Mouse (Mus musculus) neutrophil, adult 83 days (primary cell): ENCODE data around the gene Olfr65. TPM values are rescaled to one million over a fixed set of nuclear protein-coding genes. Genes with fewer than 3 reads are reported as not detected.

Experiments used
- total RNA-seq, 2 experiments: library from RNA; stranded (reverse); gene quantifications; one replicate each; pipeline ENCODE4 v1.2.4; 2023

Gene Olfr65
- total RNA-seq: not detected

DNA sequence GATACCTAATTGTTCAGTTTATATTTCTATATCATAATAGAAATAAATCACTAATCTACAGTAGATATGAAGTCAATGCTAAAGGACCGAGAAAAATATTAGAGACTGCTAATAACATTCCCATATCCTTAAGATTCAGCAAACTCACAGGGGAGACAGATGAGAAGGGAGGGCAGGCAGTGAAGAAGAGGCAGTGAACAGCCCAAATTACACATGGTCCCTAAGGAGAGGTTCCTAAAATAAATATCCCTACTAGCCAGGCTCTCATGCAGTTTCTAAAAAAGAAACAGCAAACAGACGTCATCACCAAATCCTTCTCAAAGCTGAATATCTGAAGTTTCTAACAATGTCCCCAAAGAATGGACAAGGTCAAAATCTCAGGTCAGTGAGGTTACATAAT lies at the start of gene Olfr65:
Gene Olfr65 (plus strand): TSS at position 301 of the 400 bp plus-strand sequence.

DNA sequence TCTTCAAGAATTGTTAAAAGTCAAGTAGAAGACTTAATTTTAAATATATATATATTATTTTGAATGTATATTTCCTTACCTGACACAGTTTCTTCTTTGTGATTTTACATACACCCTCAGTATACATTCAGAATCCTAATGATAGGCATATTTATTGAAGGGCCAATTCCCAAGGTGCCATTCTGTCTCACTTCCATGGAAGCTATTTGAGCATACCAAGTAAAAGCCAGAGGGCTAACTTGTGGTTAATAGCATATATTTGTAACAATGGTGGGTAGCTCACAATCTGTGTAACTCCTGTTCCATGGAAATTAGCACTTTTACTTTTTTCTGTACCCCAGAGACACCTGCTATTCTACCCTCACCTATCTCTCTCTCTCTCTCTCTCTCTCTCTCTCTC lies 17.1 kb upstream of the Olfr65 start, which contains the start of gene Olfr66:
Gene Olfr66 (minus strand): TSS at position 101 of the 400 bp plus-strand sequence.

DNA sequence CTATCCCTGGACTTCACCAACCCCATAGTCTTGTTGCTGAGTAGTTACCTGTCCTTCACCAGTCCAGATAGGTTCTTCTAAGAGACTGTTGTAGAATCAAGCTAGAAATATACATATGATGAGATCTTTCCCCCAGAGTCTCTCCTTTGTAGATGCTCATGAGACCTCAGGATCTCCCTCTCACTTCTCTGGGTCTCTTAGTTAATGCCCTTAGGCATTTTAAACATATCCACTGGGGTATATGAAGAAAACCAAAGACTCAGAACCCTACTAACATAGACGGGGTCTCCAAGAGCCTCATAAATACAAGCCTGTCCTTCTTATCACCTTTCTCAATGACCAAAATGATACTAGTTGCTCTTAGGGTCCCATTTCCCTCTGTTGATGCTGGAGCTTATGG lies 8.9 kb upstream of the Olfr65 start, which contains the start of gene Olfr64:
Gene Olfr64 (minus strand): TSS at position 101 of the 400 bp plus-strand sequence.

DNA sequence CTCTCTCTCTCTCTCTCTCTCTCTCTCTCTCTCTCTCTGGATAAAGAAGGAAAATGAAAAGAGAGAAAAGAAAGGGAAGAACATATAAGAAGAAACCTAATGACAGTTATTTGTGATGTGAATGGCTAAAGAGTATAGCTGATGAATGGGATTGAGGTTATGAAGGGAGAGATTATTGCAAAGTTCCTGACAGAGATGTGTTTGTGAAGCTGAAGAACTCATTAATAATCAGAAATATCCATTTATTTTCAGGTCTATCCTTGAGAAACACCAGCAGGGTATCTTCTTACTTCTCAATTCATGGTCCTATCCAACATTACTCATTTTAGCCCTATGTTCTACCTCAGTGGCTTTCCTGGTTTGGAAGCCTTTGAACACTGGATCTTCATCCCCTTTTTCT lies 25.2 kb downstream of the Olfr65 start, which contains the start of gene Olfr631:
Gene Olfr631 (plus strand): TSS at position 301 of the 400 bp plus-strand sequence.

GRCm38 (mm10) chr7:103934264-103934663 lies 31.0 kb downstream of the Olfr65 start, which contains the start of gene Olfr632:
Gene Olfr632 (plus strand): TSS chr7:103934347.

DNA sequence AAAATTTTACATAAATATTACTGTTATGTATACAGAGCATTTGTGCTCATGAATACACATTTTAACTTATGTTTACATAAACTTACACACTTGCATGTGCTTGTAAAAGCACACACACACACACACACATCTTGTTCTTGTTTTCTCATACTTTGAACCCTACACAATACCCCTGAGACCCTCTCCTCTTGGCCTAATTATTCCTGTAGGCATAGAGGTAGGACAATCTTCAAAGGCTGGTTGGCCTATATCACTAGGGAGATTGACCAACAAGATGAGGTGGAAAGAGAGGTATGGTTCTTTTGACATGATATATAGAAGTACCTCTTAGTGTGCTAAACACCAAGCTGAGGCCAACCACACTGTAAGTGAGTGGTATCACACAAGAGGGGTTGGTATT lies 40.9 kb downstream of the Olfr65 start, which contains the start of gene Olfr633:
Gene Olfr633 (plus strand): TSS at position 301 of the 400 bp plus-strand sequence.

Other genes starting within 250 kb of the Olfr65 start
- not detected for gene Olfr623, start 239.8 kb upstream of the Olfr65 start, total RNA-seq
- gene Olfr624, start 232.3 kb upstream of the Olfr65 start, total RNA-seq: not detected
- gene Olfr625-ps1, start 220.8 kb upstream of the Olfr65 start, total RNA-seq: not detected
- not detected for gene Olfr243, start 188.8 kb upstream of the Olfr65 start, total RNA-seq
- not detected for gene Olfr628, start 173.1 kb upstream of the Olfr65 start, total RNA-seq
- not detected for gene Olfr629, start 158.5 kb upstream of the Olfr65 start, total RNA-seq
- not detected for gene Olfr630, start 146.2 kb upstream of the Olfr65 start, total RNA-seq
- gene Olfr69, start 131.9 kb upstream of the Olfr65 start, total RNA-seq: not detected
- not detected for gene Olfr68, start 123.8 kb upstream of the Olfr65 start, total RNA-seq
- not detected for gene Olfr67, start 111.7 kb upstream of the Olfr65 start, total RNA-seq
- gene Hbb-bt, start 89.5 kb upstream of the Olfr65 start, total RNA-seq: 100 to 1,000 TPM in 1 of 2 experiments, 10 to 100 TPM in 1; 81.2 to 165 TPM
- gene Hbb-bs, start 75.4 kb upstream of the Olfr65 start, total RNA-seq: 100 to 1,000 TPM; 331 to 680 TPM
- gene Hbb-bh2, start 63.0 kb upstream of the Olfr65 start, total RNA-seq: not detected
- gene Hbb-bh1, start 60.3 kb upstream of the Olfr65 start, total RNA-seq: not detected
- gene Hbb-y, start 50.3 kb upstream of the Olfr65 start, total RNA-seq: not detected
- gene Olfr66, start 17.2 kb upstream of the Olfr65 start, total RNA-seq: not detected
- not detected for gene Olfr64, start 9.0 kb upstream of the Olfr65 start, total RNA-seq
- gene Olfr631, start 25.3 kb downstream of the Olfr65 start, total RNA-seq: not detected
- not detected for gene Olfr632, start 30.9 kb downstream of the Olfr65 start, total RNA-seq
- not detected for gene Olfr633, start 41.0 kb downstream of the Olfr65 start, total RNA-seq
- not detected for gene Olfr635, start 67.7 kb downstream of the Olfr65 start, total RNA-seq
- gene Olfr638, start 95.3 kb downstream of the Olfr65 start, total RNA-seq: not detected
- under 1 TPM; 0.07 to 0.09 TPM for gene Olfr639, start 113.8 kb downstream of the Olfr65 start, total RNA-seq
- not detected for gene Olfr640, start 122.1 kb downstream of the Olfr65 start, total RNA-seq
- gene Olfr641, start 132.0 kb downstream of the Olfr65 start, total RNA-seq: not detected
- gene Olfr642, start 149.2 kb downstream of the Olfr65 start, total RNA-seq: not detected
- gene 4930516K23Rik, start 158.0 kb downstream of the Olfr65 start, total RNA-seq: not detected
- not detected for gene Olfr644, start 168.4 kb downstream of the Olfr65 start, total RNA-seq
- gene Olfr645, start 182.0 kb downstream of the Olfr65 start, total RNA-seq: not detected
- gene Olfr646, start 201.4 kb downstream of the Olfr65 start, total RNA-seq: under 1 TPM in 1 of 2 experiments, not detected in 1; 0.13 TPM
- not detected for gene Ubqln5, start 226.3 kb downstream of the Olfr65 start, total RNA-seq
- gene Olfr643, start 233.9 kb downstream of the Olfr65 start, total RNA-seq: not detected
- not detected for gene Ubqln3, start 239.8 kb downstream of the Olfr65 start, total RNA-seq
- gene Ubqlnl, start 247.1 kb downstream of the Olfr65 start, total RNA-seq: not detected